Mouse (Mus musculus): ENCODE data around the gene Gstk1. TPM values are rescaled to one million over a fixed set of nuclear protein-coding genes. Genes with fewer than 3 reads are reported as not detected.

Gene Gstk1
- polyA plus RNA-seq, 1 experiment from 2014 or later, result 15.7 TPM

DNA sequence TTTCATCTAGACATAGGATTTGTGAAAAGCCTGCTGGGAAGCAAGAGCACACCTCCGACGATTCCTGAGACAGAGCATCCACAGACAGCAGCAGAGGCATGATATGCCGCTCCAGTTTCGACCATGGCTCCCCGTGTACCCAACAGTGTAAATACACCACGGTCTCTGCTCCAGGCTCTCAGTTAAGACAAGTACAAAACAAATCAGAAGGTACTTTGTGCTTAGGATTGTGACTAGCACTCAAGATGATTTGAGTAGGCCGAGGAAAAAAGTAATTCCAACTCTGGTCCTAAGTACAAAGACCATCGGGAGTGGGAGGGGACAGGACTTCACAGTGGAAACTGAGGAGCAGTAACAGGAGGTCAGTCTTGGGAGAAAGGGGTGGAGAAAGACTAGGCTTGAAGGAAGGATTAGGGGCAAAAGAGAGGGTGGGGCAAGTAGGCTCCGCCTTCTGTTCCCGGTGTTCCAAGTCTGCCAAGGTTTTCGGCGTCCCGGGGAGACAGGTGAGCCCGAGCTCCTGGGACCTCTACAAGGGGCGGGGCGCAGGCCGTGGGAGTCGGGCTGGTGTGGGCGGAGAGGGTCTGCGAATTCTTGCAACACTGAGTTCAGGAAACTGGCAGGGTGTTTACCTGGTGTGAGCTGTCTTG is 15.9 kb downstream of the Gstk1 start, which contains the start of gene Tmem139:
Gene Tmem139 (plus strand): TSS at position 447 of the 647 bp plus-strand sequence.
- no peak for DNase-seq (ENCODE audit: low spot score)
- Histone ChIP-seq H3K4me1 (replicated peaks; ENCODE audit: control insufficient read depth, insufficient read depth, low read length) (no peaks in the 10 kb centered on the region), H3K4me3 (ENCODE audit: low read depth, low read length) (no peak within 1 kb of the TSS), H3K9ac (ENCODE audit: low read depth, low read length) (no peak within 1 kb of the TSS), H3K4me2 (replicated peaks; ENCODE audit: low read depth, low read length) (no peak within 1 kb of the TSS), H3K9me3 (ENCODE audit: control insufficient read depth, low read length) (no peaks in the 10 kb centered on the region), H3K27me3 (ENCODE audit: control insufficient read depth, insufficient read depth, low read length) (no peaks in the 10 kb centered on the region), H3K36me3 (ENCODE audit: control insufficient read depth, insufficient read depth, low read length) (no peaks in the 10 kb centered on the region), H3K27ac (ENCODE audit: low read depth, low read length) (no peak within 1 kb of the TSS)
- WGBS, result 20% methylated on average over 20 of the region's 20 CpGs
- no peak for ATAC-seq (ENCODE audit: low FRiP score)

- WGBS, result 0% methylated on average over 44 of the region's 51 CpGs
- Histone ChIP-seq H3K4me3 (ENCODE audit: low read depth, low read length) (peak within 1 kb of the TSS; percentile 88), H3K27me3 (ENCODE audit: control insufficient read depth, insufficient read depth, low read length) (no peaks in the 10 kb centered on the region), H3K4me2 (replicated peaks; ENCODE audit: low read depth, low read length) (peak within 1 kb of the TSS; percentile 74), H3K27ac (ENCODE audit: low read depth, low read length) (peak within 1 kb of the TSS; percentile 82), H3K36me3 (ENCODE audit: control insufficient read depth, insufficient read depth, low read length) (peaks cover 5% of the 10 kb centered on the region; the same call in 1 of the 2 replicates), H3K4me1 (replicated peaks; ENCODE audit: control insufficient read depth, insufficient read depth, low read length) (no peaks in the 10 kb centered on the region), H3K9ac (ENCODE audit: low read depth, low read length) (peak within 1 kb of the TSS; percentile 97), H3K9me3 (ENCODE audit: control insufficient read depth, low read length) (no peaks in the 10 kb centered on the region)
- ATAC-seq (ENCODE audit: low FRiP score) (peak; percentile 100), DNase-seq (ENCODE audit: low spot score) (peak; percentile 99)
Measured at GRCm38 (mm10) chr6:42264626-42265312, 19.0 kb downstream of the Gstk1 start, which contains the start of gene Casp2. TSS of gene Casp2 (plus strand) at chr6:42264985.

DNA sequence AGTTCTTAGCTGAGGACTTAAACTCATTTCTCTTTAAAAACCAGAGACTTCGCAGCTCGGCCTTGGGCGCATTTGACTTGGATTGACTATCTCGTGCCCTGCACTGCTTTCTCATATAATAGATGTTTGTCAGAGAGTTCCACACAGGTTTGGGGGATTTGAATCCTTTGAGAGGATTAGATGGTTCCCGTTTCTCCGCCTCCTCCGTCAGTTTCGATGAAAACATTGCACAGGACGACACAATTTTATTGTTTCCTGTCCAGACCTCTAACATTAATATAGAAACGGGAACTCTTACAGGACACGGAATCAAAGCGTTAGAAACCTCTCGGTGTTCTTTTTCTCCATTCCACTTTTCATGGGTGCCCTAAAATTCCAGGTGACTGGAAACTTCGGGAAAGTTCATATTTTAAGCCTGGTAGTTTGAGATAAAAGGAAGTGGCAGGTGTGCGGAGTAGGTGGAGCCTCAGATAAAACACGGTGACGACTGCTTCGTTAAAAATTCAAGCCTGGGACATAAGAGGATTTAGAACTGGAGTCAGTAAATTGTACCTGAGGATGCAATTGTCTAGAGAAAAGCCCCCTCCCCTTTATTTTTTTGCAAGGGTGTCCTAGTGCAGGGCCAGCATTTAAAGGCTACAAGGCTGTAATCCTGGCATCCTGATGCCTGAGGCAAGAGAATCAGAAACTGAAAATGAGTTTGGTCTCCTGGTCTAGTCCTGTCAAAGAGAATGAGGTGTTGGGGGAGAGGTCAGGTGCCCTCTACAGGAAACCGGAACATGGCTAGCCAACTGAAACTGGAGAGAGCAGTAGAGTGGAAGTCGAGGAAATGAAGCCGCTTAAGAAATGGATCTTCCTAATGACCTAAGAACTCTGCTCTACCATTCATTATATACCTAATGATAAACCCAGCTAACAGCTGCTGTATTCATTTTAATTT is 19.9 kb downstream of the Gstk1 start:
- Histone ChIP-seq H3K4me3 (ENCODE audit: low read depth, low read length) (peak overlapping the region; percentile 88), H3K36me3 (ENCODE audit: control insufficient read depth, insufficient read depth, low read length) (peaks cover 5% of the 10 kb centered on the region; the same call in 1 of the 2 replicates), H3K4me1 (replicated peaks; ENCODE audit: control insufficient read depth, insufficient read depth, low read length) (no peaks in the 10 kb centered on the region), H3K27ac (ENCODE audit: low read depth, low read length) (peak overlapping the region; percentile 82), H3K9me3 (ENCODE audit: control insufficient read depth, low read length) (no peaks in the 10 kb centered on the region), H3K27me3 (ENCODE audit: control insufficient read depth, insufficient read depth, low read length) (no peaks in the 10 kb centered on the region), H3K9ac (ENCODE audit: low read depth, low read length) (peak overlapping the region; percentile 97), H3K4me2 (replicated peaks; ENCODE audit: low read depth, low read length) (peak overlapping the region; percentile 74)
- DNase-seq (ENCODE audit: low spot score) (peak; percentile 37), ATAC-seq (ENCODE audit: low FRiP score) (no peak)
- WGBS, result under 1% methylated on average over 21 of the region's 21 CpGs

- ATAC-seq (ENCODE audit: low FRiP score), result no peak
- Histone ChIP-seq H3K27ac (ENCODE audit: low read depth, low read length) (no peak overlapping the region), H3K27me3 (ENCODE audit: control insufficient read depth, insufficient read depth, low read length) (no peaks in the 10 kb centered on the region), H3K4me3 (ENCODE audit: low read depth, low read length) (no peak overlapping the region), H3K36me3 (ENCODE audit: control insufficient read depth, insufficient read depth, low read length) (peaks cover 7% of the 10 kb centered on the region; the same call in 1 of the 2 replicates), H3K4me1 (replicated peaks; ENCODE audit: control insufficient read depth, insufficient read depth, low read length) (no peaks in the 10 kb centered on the region), H3K9ac (ENCODE audit: low read depth, low read length) (no peak overlapping the region), H3K9me3 (ENCODE audit: control insufficient read depth, low read length) (no peaks in the 10 kb centered on the region), H3K4me2 (replicated peaks; ENCODE audit: low read depth, low read length) (no peak overlapping the region)
- no peak for DNase-seq (ENCODE audit: low spot score)
Measured at GRCm38 (mm10) chr6:42270817-42271216, 25.1 kb downstream of the Gstk1 start.

GRCm38 (mm10) chr6:42276151-42276550 is 30.4 kb downstream of the Gstk1 start:
- H3K27me3 ChIP-seq (ENCODE audit: control insufficient read depth, insufficient read depth, low read length), result no peaks in the 10 kb centered on the region

DNA sequence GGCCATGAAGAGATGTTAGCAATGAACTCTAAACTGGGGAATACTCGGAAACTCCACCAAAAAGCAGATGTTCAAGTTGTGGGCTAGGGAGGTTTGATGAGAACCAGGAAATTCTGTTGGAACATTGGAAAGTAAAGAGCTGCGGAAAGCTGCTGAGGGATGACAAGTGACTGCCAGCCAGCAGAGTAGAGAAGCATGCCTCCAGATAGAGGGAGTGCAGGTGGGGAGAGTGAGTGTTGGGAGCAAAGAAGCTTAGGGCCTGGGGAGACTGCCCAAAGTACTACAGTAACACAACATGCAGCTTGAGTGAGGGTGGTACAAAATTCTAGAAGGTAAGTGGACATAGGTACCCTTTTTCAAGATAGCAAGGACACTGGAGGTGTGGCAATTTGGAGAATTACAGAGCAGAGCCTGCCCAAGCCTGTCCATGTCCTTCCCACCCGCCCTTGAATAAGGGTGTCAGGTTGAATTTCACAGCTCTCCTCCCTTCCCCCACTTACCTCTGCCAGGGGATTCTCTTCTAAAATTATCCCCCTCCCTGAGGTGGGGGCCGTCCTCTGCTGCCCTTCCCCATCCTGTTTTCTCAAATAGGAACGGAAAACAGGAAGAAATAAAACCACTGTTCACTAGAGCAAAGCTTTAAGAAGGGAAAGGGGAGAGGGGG is 37.3 kb downstream of the Gstk1 start:
- no peaks in the 10 kb centered on the region for H3K9me3 ChIP-seq (ENCODE audit: control insufficient read depth, low read length)
- no peak overlapping the region for H3K4me3 ChIP-seq (ENCODE audit: low read depth, low read length)
- H3K36me3 ChIP-seq (ENCODE audit: control insufficient read depth, insufficient read depth, low read length), result peaks cover 19% of the 10 kb centered on the region
- no peak for DNase-seq (ENCODE audit: low spot score)
- ATAC-seq (ENCODE audit: low FRiP score), result no peak
- H3K9ac ChIP-seq (ENCODE audit: low read depth, low read length), result no peak overlapping the region
- WGBS, result 82% methylated on average over 5 of the region's 5 CpGs
- no peaks in the 10 kb centered on the region for H3K27me3 ChIP-seq (ENCODE audit: control insufficient read depth, insufficient read depth, low read length)
- no peak overlapping the region for H3K4me2 ChIP-seq (replicated peaks; ENCODE audit: low read depth, low read length)
- no peaks in the 10 kb centered on the region for H3K4me1 ChIP-seq (replicated peaks; ENCODE audit: control insufficient read depth, insufficient read depth, low read length)
- no peak overlapping the region for H3K27ac ChIP-seq (ENCODE audit: low read depth, low read length)

More at GRCm38 (mm10) chr6:42276151-42276550, 30.4 kb downstream of the Gstk1 start:
- H3K9ac ChIP-seq (ENCODE audit: low read depth, low read length), result no peak overlapping the region
- no peaks in the 10 kb centered on the region for H3K4me1 ChIP-seq (replicated peaks; ENCODE audit: control insufficient read depth, insufficient read depth, low read length)
- no peaks in the 10 kb centered on the region for H3K9me3 ChIP-seq (ENCODE audit: control insufficient read depth, low read length)
- no peak overlapping the region for H3K4me2 ChIP-seq (replicated peaks; ENCODE audit: low read depth, low read length)
- DNase-seq (ENCODE audit: low spot score), result no peak
- no peak for ATAC-seq (ENCODE audit: low FRiP score)
- H3K27ac ChIP-seq (ENCODE audit: low read depth, low read length), result no peak overlapping the region
- H3K36me3 ChIP-seq (ENCODE audit: control insufficient read depth, insufficient read depth, low read length), result peaks cover 23% of the 10 kb centered on the region
- WGBS, result 90% methylated on average over 2 of the region's 2 CpGs
- H3K4me3 ChIP-seq (ENCODE audit: low read depth, low read length), result no peak overlapping the region

DNA sequence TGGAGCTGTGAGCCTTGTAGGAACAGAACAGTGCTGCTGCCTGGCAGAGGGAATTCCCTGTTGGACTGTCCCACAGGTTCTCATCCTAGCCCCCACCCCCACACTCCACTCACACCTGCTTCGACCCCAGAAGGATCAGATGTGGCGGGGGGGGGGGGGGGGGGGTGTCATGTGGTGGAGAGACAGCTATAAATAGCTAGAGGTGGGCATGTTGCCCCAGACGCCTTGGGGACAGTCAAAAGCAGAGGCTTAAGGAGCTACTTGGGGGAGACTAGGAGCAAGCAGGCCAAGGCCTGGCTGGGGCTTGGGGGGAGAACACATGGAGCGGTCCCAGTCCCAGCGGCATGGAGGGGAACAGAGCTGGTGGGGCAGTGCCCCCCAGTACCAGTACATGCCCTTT is 40.7 kb downstream of the Gstk1 start, which contains the start of gene Clcn1:
Gene Clcn1 (plus strand): TSS at position 238 of the 400 bp plus-strand sequence.
- WGBS, result 83% methylated on average over 5 of the region's 5 CpGs
- ATAC-seq (ENCODE audit: low FRiP score), result peak; percentile 27; the same call in 1 of the 2 replicates
- no peak within 1 kb of the TSS for H3K4me3 ChIP-seq (ENCODE audit: low read depth, low read length)

GRCm38 (mm10) chr6:42287562-42287961 is 41.8 kb downstream of the Gstk1 start:
- H3K9ac ChIP-seq (ENCODE audit: low read depth, low read length), result no peak overlapping the region
- no peak overlapping the region for H3K4me3 ChIP-seq (ENCODE audit: low read depth, low read length)
- DNase-seq (ENCODE audit: low spot score) (no peak), ATAC-seq (ENCODE audit: low FRiP score) (no peak)
- no peaks in the 10 kb centered on the region for H3K4me1 ChIP-seq (replicated peaks; ENCODE audit: control insufficient read depth, insufficient read depth, low read length)
- H3K27me3 ChIP-seq (ENCODE audit: control insufficient read depth, insufficient read depth, low read length), result no peaks in the 10 kb centered on the region
- peaks cover 4% of the 10 kb centered on the region for H3K36me3 ChIP-seq (ENCODE audit: control insufficient read depth, insufficient read depth, low read length)
- H3K4me2 ChIP-seq (replicated peaks; ENCODE audit: low read depth, low read length), result no peak overlapping the region
- H3K27ac ChIP-seq (ENCODE audit: low read depth, low read length), result no peak overlapping the region
- H3K9me3 ChIP-seq (ENCODE audit: control insufficient read depth, low read length), result no peaks in the 10 kb centered on the region

More for the DNA sequence above, 40.7 kb downstream of the Gstk1 start, which contains the start of gene Clcn1:
- no peaks in the 10 kb centered on the region for H3K27me3 ChIP-seq (ENCODE audit: control insufficient read depth, insufficient read depth, low read length)
- no peak within 1 kb of the TSS for H3K9ac ChIP-seq (ENCODE audit: low read depth, low read length)
- H3K9me3 ChIP-seq (ENCODE audit: control insufficient read depth, low read length), result no peaks in the 10 kb centered on the region
- no peak within 1 kb of the TSS for H3K27ac ChIP-seq (ENCODE audit: low read depth, low read length)
- no peak for DNase-seq (ENCODE audit: low spot score)
- peaks cover 8% of the 10 kb centered on the region for H3K36me3 ChIP-seq (ENCODE audit: control insufficient read depth, insufficient read depth, low read length)
- H3K4me2 ChIP-seq (replicated peaks; ENCODE audit: low read depth, low read length), result no peak within 1 kb of the TSS
- no peaks in the 10 kb centered on the region for H3K4me1 ChIP-seq (replicated peaks; ENCODE audit: control insufficient read depth, insufficient read depth, low read length)

Data from hindbrain, embryonic 11.5 days (tissue).